Mouse (Mus musculus): ENCODE measurements around the gene Ankar.
A peak's percentile ranks its signal among the peaks of the same experiment; 100 is the strongest.

Ankar gene

DNA sequence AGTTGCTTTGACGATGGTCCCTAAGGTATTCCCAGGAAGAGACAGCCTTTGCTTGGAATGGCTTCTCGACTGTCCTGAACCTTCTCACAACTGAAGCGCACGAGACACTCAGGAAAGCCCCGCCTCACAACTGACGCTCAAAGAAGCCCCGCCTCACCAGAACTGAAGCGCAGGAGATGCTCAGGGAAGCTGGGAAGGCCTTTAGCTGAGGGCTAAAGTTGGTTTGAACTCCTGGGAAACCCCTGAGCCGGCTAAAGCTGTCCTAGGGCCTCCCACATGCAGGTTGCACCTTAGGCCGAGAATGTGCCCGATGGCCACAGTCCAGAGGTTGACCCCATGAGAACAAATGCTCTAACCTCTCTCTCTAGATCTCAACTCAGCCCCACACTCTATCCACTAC lies at the start of gene Ankar:
Gene Ankar (minus strand): TSS at position 101 of the 400 bp plus-strand sequence.
- DNase-seq (ENCODE audit: low spot score): no peak

DNA sequence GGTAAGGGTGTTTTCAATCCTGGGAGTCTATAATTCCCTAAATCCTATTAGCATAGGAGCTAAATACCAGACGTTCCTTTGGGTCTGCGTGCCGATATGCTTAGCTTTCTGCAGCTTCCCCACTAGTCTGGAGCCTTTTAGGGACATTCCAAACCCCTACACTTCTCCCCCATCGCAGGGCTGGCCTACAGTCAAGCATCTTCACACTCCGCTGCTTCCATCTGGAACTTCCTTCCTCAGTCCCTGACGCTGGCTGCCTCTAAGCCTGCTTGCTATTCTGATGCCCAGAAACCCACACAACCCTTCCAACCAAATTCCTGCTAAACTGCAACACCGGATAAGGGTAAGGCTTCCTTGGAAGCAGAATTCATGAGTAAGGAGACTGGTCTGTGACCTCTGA lies 46.0 kb upstream of the Ankar start:
- no peak for DNase-seq (ENCODE audit: low spot score)

DNA sequence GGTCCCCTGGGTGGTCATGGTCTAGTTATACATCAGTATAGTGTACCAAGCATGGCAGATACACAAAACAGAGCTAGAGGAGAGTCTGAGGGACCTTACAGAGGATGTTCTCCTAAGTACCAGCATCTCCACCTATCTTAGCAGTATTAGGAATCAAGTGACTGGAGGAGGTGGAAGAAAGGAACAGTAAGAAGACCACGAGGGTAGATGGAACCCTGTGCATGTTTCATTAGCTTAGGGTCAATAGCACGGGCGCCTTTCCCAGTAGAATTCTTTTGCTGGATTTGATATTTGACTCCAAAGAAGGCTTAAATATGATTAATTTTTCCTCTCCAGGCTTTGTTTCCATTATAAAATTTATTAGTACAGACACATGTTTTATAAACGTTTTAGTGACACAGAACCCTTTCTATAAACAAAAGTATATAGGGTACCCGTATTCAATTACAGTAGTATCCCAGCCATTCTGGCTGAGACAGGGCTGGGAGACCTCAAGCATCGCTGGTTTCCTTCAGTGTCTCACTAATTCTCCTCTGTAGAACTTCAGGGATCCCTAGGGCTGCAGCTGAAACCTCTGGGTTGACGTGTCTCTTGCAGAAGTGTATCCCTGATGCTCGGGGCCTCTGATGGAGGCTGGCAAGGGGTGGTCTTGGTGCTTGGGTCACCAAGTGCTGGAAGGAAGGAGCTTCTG lies 44.6 kb upstream of the Ankar start:
- DNase-seq (ENCODE audit: low spot score): no peak

DNA sequence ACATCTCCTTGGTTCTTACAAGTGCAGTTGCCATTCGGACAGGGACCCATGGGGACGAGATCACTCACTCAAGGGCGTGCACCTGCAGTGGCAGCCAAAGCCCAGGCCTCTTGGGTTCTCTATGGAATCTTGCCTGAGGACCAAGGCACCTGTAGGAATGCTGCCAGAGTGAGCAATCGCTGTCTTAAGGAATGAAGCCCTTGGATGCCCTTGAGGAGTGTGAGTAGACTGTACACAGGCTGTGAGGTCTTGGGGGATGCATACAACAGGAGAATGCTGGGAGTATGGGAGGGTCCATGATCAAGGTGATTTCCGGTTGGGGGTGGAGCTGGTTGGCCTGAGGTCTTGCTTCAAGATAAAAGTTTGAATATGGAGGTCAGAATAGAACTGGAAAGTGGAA lies 41.0 kb upstream of the Ankar start:
- no peak for DNase-seq (ENCODE audit: low spot score)

DNA sequence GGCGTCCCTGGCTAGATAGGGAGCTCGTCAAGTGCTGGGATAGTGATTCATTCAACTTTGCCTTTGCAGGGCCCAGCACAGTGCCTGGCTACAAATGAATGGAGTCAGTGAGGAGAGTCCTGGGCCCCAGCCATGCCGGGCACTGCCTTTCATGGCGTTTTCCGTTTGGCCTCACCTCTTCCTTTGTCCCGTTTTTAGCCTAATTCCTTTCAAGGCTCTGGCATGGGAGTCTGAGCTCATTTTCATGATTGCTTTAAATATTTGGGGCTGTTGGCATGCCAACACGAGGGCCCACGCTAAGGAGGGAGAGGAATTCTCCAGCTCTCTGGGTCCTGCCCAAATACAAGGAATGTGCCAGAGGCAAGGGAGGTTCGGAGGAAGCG lies 39.3 kb upstream of the Ankar start:
- DNase-seq (ENCODE audit: low spot score): peak; percentile 21

DNA sequence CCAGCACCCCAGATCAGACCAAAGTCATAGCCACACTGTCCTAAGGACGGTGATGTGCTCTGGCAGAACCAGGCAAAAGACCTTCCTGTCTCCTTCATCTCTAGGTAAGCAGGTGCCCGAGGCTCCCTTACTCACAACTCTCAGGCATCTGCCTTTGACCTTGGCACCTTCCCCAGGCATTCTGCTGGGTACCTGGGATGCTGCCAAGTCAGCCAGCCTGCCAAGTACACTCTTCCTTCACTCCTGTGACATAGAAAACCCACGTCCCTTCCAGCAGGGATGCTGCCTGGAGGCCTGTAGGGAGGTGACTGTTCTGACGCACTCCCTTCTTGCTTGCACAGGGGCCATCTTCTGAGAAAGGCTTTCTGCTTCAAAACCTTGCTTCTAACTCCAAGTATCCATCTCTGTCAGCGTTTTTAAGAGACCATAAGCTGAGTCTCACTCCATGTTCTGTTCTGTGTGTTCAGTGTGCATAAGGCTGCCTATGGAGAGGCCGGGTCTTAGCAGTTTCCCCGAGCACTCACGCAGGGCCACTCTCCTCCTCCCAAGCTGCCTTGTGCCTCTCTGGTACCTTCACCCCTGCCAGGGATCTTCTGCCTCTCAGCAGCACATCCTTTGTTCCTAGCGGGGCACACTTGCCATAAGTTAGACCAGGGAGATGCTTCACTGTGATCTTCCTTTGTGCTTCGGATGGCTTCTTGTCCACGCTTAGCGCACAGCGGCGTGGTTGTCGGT lies 38.7 kb upstream of the Ankar start:
- peak; percentile 24 for DNase-seq (ENCODE audit: low spot score)

DNA sequence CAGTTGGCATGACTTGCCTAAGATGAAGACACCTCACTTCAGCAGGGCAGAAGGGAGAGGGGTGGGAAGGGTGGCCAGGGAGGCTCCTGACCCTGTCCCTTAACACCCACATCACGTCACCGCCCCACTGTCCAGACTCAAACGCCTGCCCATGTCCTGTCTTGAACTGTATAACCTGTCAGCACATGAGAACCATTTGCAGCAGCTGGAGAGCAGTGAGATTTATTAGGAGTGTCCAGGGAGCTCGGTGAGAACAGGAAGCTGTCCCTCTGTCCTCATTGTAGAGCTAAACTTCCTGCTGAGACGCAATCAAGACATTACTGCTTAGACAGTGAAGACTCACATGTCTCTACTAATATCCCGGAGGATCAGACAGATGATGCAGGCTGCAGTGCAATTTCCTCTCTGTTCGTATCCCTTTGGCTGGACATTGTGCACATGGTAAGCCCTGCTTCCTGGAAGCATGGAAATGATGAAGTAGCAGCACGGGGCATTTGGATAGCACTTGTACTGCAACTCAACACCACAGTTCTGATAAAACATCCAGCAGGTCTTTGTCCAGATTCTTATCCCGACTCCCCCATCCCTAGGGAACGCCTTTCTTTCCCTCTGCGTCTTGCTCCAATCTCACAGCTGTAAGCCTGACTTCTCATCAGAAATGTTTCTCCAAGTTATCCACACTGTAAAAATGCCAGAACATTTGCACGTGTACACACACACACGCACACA lies 36.2 kb upstream of the Ankar start:
- no peak for DNase-seq (ENCODE audit: low spot score)

DNA sequence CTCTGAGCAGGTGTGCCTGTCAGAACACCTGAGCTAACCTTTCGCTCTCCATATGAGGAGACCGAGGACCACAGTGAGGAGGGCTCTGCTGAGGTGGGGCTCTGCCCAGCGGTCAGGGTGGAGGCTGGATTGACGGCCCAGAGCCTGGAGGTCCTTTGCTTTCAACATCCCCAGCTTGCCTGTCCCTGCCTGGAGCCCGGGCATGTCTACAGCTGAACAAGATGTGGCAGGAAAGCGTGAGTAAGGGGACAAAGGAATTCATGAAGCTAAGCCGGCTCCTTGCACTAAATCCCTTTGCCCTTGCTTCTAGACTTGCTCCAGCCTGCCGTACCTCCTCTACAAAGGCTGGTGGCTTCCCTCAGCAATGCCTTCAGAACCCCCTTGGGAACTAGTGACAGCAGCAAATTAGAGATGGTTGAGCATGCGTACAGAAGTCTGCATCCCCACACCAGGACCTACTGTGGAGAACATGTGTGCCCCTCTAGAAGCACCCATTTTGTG lies 32.9 kb upstream of the Ankar start:
- DNase-seq (ENCODE audit: low spot score): no peak

DNA sequence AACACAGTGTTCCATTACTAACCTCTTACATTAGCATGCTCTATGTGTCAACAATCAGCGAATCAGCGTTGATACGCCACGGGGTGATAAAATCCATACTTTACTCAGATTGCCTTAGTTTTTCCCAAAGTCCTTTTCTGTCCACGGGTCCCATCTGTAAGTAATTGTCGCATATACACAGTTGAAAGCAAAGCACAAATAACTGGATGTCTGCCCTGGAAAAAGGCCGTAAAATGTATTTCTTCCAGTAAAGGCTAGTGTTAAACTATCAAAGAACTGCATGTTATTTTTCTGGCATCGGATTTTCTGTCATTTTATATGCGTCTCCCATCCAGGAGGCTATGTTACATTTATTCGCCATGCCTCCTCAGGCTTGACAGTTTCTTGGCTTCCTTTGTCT lies 29.7 kb upstream of the Ankar start:
- no peak for DNase-seq (ENCODE audit: low spot score)

DNA sequence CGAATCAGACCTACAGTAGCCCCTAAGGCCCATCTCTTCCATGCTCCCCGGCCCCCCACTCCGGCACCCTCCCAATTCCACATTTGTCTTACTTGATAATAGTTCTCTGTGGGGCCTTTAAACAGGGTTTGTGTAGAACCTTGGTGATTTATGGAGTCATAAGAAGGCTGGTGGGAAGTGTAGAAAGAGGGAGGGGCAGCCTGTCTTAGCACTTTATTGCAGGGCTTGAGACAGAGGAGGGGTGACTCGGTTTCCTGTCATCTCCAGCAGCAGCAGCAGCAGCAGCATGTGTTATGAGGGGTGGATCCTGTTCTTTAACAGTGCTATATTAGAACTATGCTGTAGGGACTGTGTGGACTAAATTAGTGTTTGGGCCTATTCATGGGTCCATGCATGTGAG lies 28.4 kb upstream of the Ankar start:
- DNase-seq (ENCODE audit: low spot score): no peak

DNA sequence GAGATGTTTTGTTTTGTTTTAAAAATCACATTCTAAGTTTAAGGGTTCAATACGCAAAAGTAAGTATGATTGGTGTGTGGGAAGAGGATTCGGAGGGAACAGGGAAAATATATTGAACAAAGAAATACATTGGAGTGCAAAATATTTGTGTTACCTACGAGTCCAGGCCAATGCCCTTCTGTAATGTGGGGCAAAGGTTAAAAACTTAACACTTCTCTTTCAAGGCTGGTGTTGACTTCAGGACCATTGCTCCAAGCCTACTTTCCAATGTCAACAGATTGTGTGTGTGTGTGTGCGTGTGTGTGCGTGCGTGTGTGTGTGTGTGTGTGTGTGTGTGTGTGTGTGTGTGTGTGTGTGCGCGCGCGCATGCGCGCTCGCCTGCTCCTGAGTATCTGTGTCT lies 25.6 kb upstream of the Ankar start:
- DNase-seq (ENCODE audit: low spot score): no peak

DNA sequence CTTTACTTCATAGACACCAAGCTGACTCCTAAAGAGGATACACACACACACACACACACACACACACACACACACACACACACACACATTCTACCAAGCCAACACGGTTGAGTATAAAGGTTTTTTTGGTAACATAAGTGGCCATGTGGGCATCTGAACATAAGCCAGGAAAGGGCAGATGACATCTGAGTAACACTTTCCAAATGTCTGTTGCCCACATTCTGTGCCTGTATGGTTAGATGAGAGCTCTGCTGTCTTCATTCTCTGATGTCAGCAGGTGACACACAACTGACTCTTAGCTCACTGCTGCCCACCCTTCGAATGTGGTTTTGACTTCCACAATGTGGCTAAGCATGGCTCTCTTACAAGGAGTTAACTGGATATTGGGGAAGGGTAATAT lies 24.0 kb upstream of the Ankar start:
- no peak for DNase-seq (ENCODE audit: low spot score)

DNA sequence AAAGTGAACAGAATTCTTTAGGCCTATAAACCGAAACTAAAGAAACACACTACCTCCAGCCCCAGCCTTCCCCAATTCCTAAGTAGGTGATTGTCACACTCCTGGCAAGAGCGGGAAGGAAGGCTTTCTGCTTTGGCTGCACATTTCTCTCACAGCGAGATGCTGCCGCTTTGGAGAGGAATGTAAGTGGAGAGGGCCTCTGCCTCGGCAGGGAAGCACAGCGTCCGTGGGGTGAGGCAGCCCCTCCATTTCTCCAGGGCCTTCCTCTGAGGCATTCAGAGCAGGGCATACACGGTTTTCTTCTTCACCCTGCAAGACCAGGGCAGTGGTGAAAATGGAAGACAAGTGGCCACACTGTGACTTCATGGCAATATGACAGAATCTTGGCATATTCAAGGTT lies 22.3 kb upstream of the Ankar start:
- DNase-seq (ENCODE audit: low spot score): no peak

DNA sequence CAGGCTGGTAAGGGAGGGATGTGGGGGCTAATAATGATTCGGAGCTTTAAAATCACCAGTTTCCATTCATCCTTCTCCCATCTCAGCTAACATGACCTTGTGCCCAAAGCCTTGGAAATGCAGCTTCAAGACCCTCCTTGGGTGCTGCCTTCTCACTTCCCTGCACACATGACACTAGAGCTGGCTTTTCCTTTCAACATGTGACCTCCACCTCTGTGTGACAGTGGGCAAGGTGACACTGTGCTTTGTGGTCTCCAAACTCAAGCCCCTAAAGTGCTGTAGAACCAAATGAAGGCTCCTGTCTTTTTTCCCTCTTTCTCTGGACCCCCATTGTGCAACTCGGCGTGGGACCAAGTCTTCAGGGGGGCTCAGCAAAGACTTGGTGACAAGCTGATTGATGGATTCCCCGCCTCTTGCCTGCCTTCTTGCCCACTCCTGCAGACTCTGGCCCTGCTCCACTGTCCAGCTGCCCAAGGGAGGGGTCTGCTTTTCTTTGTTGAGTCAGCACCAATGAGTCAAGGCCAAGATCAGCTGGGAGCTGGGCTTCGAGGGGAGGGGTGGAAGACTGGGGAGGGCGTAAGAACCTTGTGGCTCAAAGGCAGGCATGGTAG lies 19.8 kb upstream of the Ankar start:
- DNase-seq (ENCODE audit: low spot score): no peak

DNA sequence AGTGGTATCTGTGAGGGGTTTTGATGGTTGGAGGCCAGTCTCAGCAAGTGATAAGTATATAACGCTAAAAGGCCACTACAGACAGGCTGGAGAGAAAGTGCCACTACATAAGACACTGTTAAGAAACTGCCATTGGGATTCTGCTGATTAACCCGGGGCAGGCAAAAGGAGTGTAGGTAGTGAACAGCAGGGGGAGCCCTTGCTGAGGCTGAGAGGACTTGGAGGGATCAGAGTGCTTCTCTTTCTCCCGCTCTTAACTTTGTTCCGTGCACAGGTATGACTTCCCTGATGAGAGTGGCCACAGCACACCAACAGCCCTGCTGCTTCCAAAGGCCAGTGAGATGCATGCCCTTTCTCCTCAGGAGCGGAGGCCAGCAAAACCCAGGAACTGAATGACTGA lies 18.5 kb upstream of the Ankar start:
- DNase-seq (ENCODE audit: low spot score): peak; percentile 61

DNA sequence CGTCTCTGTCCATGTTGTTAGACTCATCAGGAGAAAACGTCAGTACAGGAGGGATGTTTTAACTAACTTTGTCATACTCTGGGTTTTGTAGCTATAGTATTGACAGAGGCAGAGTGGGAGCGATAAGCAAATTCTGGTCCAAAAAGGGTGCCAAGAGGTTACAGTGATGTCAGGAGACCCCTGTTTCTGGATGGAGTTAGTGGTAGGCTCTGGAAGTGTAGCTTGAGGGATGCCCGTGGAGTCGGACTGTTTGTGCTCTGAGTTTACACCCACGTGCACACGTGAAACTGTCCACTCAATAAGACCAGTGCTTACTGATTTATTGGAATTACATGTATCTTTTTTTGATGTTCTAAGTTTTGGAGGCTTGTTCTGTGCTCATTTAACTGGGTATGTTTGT lies 17.2 kb upstream of the Ankar start:
- no peak for DNase-seq (ENCODE audit: low spot score)

DNA sequence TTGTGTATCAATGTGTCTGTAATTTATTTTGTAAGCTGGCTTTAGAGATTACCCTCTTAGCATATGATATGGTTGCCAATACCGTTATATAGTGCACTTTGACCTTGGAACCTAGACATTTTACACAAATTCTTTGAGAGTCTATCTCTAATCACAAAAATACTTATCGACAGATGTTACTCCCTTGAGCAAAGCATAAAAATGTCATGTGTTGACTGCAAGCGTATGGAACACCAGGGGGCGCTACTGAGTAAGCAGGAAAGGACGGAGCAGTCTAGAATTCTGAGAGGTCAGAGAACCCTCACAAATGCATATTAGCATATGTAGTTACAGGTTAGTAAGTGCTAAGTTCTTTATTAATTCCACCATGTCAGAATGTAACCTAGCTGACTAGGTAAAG lies 16.5 kb upstream of the Ankar start:
- peak; percentile 69 for DNase-seq (ENCODE audit: low spot score)

DNA sequence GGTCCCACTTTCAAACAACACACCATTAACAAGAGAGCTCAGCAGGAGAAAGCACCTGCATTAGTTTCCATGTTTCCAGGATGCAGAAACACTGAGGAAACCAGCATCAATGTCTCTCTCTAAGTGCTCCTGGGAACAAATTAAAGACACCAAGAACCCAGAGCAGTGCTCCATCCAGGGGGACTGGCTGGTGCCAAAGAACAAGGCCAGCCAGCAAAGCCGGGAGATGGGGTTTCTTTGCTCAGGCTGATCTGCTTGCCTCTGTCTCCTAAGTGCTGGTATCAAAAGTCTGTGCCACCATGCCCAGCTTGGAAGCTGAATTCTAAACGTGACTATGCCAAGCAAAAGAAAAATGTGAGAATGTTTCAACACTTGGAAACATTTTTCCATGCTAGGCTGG lies 16.0 kb upstream of the Ankar start:
- DNase-seq (ENCODE audit: low spot score): no peak

DNA sequence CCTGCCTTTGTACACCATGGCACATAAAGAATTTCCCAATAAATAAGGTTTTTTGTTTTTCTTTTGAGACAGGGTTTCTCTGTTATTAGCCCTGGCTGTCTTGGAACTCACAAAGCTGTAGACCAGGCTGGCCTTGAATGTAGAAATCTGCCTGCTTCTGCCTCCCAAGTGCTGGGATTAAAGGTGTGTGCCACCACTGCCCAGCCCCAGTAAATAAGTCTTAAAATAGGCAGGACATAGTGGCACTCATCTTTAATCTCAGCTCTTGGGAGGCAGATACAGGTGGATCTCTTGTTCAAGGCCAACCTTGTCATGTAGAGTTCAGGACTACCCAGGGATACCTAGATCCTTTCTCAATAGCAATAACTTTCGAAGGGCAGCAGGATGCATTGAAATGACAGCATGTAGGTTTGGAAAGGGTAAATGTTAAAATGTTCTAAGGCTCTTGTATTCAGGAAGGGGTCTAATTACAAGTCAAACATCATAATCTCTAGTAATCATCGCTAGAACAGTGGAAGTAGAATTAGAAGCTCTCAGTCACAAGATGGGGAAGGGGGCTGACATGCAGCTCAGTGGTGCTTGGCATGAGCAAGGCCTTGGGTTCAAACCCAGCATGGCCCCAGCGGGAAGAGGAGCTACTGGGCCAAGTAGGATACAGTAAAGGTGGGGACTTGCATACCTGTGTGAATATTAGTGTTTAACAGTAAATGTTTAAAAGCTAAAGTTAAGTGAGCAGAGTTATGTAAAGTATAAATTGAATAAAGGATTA lies 15.4 kb upstream of the Ankar start:
- no peak for DNase-seq (ENCODE audit: low spot score)

DNA sequence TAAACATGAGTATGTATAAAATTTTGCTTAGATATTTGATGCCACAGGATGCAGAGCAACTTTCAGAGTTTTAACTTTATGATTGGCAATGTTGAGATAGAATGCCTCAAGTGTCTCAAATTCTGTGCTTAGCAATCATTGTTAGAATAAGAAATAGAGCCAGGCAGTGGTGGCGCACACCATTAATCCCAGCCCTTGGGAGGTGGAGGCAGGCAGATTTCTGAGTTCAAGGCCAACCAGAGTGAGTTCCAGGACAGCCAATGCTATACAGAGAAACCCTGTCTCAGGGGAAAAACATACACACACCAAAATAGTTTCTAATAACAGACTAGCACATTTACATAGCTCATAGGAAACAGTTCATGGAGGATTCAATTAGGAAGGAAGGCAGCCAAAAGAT lies 14.7 kb upstream of the Ankar start:
- no peak for DNase-seq (ENCODE audit: low spot score)

DNA sequence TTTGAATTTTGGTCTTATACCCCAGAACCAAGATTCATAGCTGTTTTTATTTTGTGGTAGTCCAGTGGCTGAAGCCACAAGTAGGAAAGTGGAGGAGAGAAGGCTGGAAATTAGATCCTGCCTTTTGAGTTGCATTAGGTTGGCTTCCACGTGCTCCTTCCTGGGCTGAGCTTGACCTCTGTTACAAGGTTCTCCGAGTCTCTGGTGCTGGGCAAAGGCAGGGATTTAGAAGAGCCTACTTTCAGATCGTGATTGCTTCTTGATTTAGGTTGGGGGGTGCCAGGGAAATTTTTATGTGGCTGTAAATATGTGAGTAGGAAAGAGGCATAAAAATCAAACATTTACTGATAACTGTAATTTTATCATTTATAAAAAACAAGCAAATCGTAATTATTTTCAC lies 14.2 kb upstream of the Ankar start:
- no peak for DNase-seq (ENCODE audit: low spot score)

DNA sequence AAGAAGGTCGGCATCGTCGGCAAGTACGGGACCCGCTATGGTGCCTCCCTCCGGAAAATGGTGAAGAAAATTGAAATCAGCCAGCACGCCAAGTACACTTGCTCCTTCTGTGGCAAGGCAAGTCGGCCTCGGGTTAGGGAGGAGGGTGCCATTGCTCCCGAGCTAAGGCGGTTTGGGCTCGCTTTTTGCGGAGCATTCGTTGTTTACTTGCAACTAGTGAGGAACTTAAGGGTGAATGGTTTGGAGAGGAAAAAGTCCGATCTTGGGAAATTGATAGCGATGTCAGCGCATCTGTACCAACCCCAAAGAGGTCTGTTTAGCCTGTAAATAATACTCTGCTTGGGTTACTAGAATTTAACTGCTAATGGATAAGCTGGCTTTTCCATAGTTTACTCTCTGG lies 11.3 kb upstream of the Ankar start:
- no peak for DNase-seq (ENCODE audit: low spot score)

All from lung, postnatal 25 days (tissue).